Mouse (Mus musculus) liver, embryonic 14.5 days (tissue): ENCODE data around the gene Arl14. TPM values are rescaled to one million over a fixed set of nuclear protein-coding genes. Genes with fewer than 3 reads are reported as not detected.

Experiments
- ATAC-seq: fragments of 200-750 bp; cut with Nextera tagmentation; 2 replicates; pipeline ENCODE4 v1.8.0; 2017; ENCODE audit warnings: moderate number of reproducible peaks, mild to moderate bottlenecking, moderate library complexity; ENCODE audit not compliant: insufficient read depth
- DNase-seq, 3 experiments: peaks; one replicate each; pipeline ENCODE4 v3.0.0-alpha.2; 2012 to 2013; ENCODE audit warnings: low read depth in 3 of 3, low spot score in 3 of 3
- H3K27ac ChIP-seq: fragments of 300-500 bp; sonication (generic); 2 replicates; pipeline ENCODE4 v1.5.1; 2014; ENCODE audit warnings: moderate library complexity, mild to moderate bottlenecking, control low read depth, inconsistent platforms
- H3K27me3 ChIP-seq: fragments of 300-500 bp; sonication (generic); 2 replicates; pipeline ENCODE4 v1.6.1; 2014; ENCODE audit warnings: mild to moderate bottlenecking, low read length, moderate library complexity; ENCODE audit not compliant: control insufficient read depth, insufficient read depth
- H3K36me3 ChIP-seq: fragments of 300-500 bp; sonication (generic); replicated peaks from 2 replicates; pipeline ENCODE4 v1.6.1; 2014; ENCODE audit warnings: low read depth; ENCODE audit not compliant: control insufficient read depth, insufficient read depth
- H3K4me1 ChIP-seq, 2 experiments: fragments of 200-500 bp in 1 of 2; fragments of 300-500 bp in 1 of 2; sonication (generic) in 1 of 2; replicated peaks; 2 replicates each; pipeline ENCODE4 v1.6.1; 2012 to 2014; ENCODE audit warnings: antibody characterized with exemption in 1 of 2, inconsistent platforms in 1 of 2, low read length in 1 of 2; ENCODE audit not compliant: control insufficient read depth in 2 of 2, insufficient read depth in 2 of 2
- H3K4me2 ChIP-seq: fragments of 300-500 bp; sonication (generic); 2 replicates; pipeline ENCODE4 v1.6.1; 2014; ENCODE audit warnings: low read depth, mild to moderate bottlenecking, control low read depth, moderate library complexity
- H3K4me3 ChIP-seq, 2 experiments: fragments of 200-500 bp in 1 of 2; fragments of 300-500 bp in 1 of 2; sonication (generic) in 1 of 2; 2 replicates each; pipeline ENCODE4 v1.5.1; 2012 to 2014; ENCODE audit warnings: low read depth in 2 of 2, low read length in 2 of 2, mild to moderate bottlenecking in 2 of 2, control low read depth in 1 of 2, inconsistent platforms in 1 of 2, moderate library complexity in 1 of 2; ENCODE audit not compliant: insufficient read depth in 1 of 2
- H3K9ac ChIP-seq: fragments of 300-500 bp; sonication (generic); replicated peaks from 2 replicates; pipeline ENCODE4 v1.6.1; 2014; ENCODE audit warnings: mild to moderate bottlenecking, control low read depth, moderate library complexity
- H3K9me3 ChIP-seq: fragments of 300-500 bp; sonication (generic); 2 replicates; pipeline ENCODE4 v1.6.1; 2016; ENCODE audit warnings: low read length, mixed read lengths; ENCODE audit not compliant: control insufficient read depth
- CTCF ChIP-seq: IDR thresholded peaks from 2 replicates; pipeline ENCODE4 v1.5.1; 2016; ENCODE audit warnings: antibody characterized with exemption, low read depth, control low read depth
- EP300 ChIP-seq: IDR thresholded peaks from 2 replicates; pipeline ENCODE4 v1.6.1; 2016; ENCODE audit warnings: antibody characterized with exemption, low read depth
- WGBS: fragments of 180-500 bp; shearing (Covaris S2); extraction: QIAGEN DNeasy Blood & Tissue Kit; methylation state at CpG from one replicate; pipeline ENCODE4 v1.1.7; 2014; ENCODE audit not compliant: insufficient replicate concordance; 5-methylcytosine and 5-hydroxymethylcytosine counted together
- polyA plus RNA-seq, 2 experiments: library from polyadenylated mRNA; depleted of rRNA in 1 of 2; stranded (reverse) in 1 of 2; unstranded in 1 of 2; fragments of >200 nt; fragmentation: Nextera tagmentation in 1 of 2; extraction: Ambion mirVana in 1 of 2; gene quantifications; 2 replicates each; pipeline versions ENCODE4 v1.2.1 to v1.2.3; 2012 to 2014

Gene Arl14
- polyA plus RNA-seq, 2 experiments: not detected

DNA sequence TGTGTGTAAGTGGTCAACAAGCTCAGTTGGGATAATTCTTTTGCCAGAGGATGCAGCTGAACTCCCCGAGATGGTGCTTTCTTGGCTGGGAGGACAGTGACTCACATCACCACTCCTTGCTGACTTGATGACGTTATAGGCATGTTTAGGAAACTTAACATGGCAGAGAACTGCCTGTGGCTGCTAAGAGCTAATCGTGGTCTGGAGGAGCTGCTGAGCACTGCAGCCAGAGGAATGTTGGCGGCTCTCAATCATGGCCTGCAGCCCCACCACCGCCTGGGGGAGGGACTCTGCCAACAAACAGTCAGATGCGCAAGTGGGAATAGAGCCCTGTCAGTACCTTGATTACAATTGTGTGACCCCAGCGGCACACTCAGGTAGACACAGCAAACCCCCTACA, 49.6 kb downstream of the Arl14 start:
- no peaks in the 10 kb centered on the region for H3K9me3 ChIP-seq
- no peak overlapping the region for H3K4me2 ChIP-seq
- no peak for ATAC-seq
- no peak for DNase-seq
- no peaks in the 10 kb centered on the region for H3K27me3 ChIP-seq
- no peaks in the 10 kb centered on the region for H3K36me3 ChIP-seq
- H3K9ac ChIP-seq: no peak overlapping the region
- H3K4me1 ChIP-seq: no peaks in the 10 kb centered on the region
- no peak for TF ChIP-seq EP300
- TF ChIP-seq CTCF: no peak
- no peak overlapping the region for H3K27ac ChIP-seq
- WGBS: 54% methylated on average over 7 of the region's 7 CpGs
- H3K4me3 ChIP-seq: no peak overlapping the region

Other genes with a start within 250 kb of the Arl14 start
- gene Ift80, start 217.8 kb upstream of the Arl14 start, polyA plus RNA-seq (2012; rRNA removed): 7.8 and 9.7 TPM in 2 replicates
- gene Ift80, start 217.8 kb upstream of the Arl14 start, polyA plus RNA-seq (2014; fragmentation: Nextera tagmentation; extraction: Ambion mirVana): 6.2 and 6.4 TPM in 2 replicates
- gene Smc4, start 217.7 kb upstream of the Arl14 start, polyA plus RNA-seq (2012; rRNA removed): 18.6 and 50.6 TPM in 2 replicates
- gene Smc4, start 217.7 kb upstream of the Arl14 start, polyA plus RNA-seq (2014; fragmentation: Nextera tagmentation; extraction: Ambion mirVana): 124 and 143 TPM in 2 replicates
- gene Trim59, start 177.7 kb upstream of the Arl14 start, polyA plus RNA-seq (2012; rRNA removed): 20.1 and 39.0 TPM in 2 replicates
- gene Trim59, start 177.7 kb upstream of the Arl14 start, polyA plus RNA-seq (2014; fragmentation: Nextera tagmentation; extraction: Ambion mirVana): 121 and 136 TPM in 2 replicates
- 5.1 and 8.7 TPM in 2 replicates for gene Kpna4, start 95.3 kb upstream of the Arl14 start, polyA plus RNA-seq (2012; rRNA removed)
- 13.2 and 13.3 TPM in 2 replicates for gene Kpna4, start 95.3 kb upstream of the Arl14 start, polyA plus RNA-seq (2014; fragmentation: Nextera tagmentation; extraction: Ambion mirVana)
- gene Ppm1l, start 94.4 kb downstream of the Arl14 start, polyA plus RNA-seq (2012; rRNA removed): 1.9 and 2.4 TPM in 2 replicates
- 3.7 and 5.6 TPM in 2 replicates for gene Ppm1l, start 94.4 kb downstream of the Arl14 start, polyA plus RNA-seq (2014; fragmentation: Nextera tagmentation; extraction: Ambion mirVana)